Mouse (Mus musculus): ENCODE results near the gene Rasgrf1.

- TF ChIP-seq CTCF (IDR thresholded peaks at IDR 0.05; ENCODE audit: insufficient read depth, low read depth, low read length) (no peak), POLR2A (IDR thresholded peaks at IDR 0.05; ENCODE audit: insufficient read depth, low read depth, low read length) (no peak)
Measured at GRCm38 (mm10) chr9:89910741-89911444, 1.2 kb downstream of the Rasgrf1 start.

All from olfactory bulb, adult 2 months (tissue).